Mouse (Mus musculus): ENCODE data around the gene Gm8693. TPM values are rescaled to one million over a fixed set of nuclear protein-coding genes. Genes with fewer than 3 reads are reported as not detected.
"Not testable (repeated sequence)": the region's sequence is repeated elsewhere in the genome, so short reads cannot be mapped to it uniquely, and the experiment has no call there.

Gm8693 gene
- not detected for total RNA-seq (2021)

DNA sequence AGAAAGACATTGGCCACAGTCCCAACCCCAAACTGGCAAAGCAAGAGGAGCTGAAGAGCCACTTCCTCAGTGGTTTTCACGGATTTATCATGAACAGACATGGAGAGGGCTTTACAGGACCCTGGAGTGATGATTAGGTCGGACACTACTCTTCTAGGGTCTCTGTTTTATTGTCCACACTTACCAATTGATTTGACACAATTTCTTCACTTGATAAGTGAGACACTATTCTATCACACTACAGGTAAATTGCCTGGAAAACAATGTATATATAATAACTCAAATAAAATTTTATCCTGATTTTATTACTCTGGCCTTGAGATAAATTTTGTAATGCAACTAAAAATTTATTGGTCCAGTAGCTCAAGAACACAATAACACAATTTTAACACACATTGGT lies at the start of gene Gm8693:
Gene Gm8693, minus strand, starts transcription at position 101 of the 400 bp plus-strand sequence.
- DNase-seq = not testable (repeated sequence)

DNA sequence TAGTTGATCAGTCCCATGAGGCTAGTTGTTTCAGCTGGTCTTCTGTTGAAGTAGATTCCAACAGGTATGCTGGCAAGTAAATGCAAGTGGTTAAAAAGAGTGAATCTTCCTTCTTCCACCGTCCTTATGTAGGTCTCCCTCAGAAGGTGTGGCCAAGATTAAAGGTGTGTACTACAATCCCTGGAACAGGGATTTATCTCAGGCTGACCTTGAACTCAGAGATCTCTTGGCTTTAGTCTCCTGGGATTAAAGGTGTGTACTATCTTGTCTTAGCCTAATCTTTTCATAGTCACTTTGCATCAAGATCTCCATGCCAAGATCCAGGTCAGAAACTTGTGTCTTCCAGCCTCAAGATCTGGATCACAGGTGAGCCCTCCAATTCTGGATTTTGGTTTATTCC lies 27.5 kb upstream of the Gm8693 start, which contains the start of gene Gm4567:
Gene Gm4567, minus strand, starts transcription at position 101 of the 400 bp plus-strand sequence.
- not testable (repeated sequence) for DNase-seq

- not testable (repeated sequence) for DNase-seq
Observed at GRCm38 (mm10) chr7:22657718-22658117, 34.4 kb downstream of the Gm8693 start, which contains the start of gene Vmn1r155. Gene Vmn1r155, plus strand, starts transcription at chr7:22658018.

Other genes starting within 250 kb of the Gm8693 start
- gene Gm10665, start 228.2 kb downstream of the Gm8693 start, total RNA-seq (2021) = not detected
- gene Vmn1r151, start 192.6 kb downstream of the Gm8693 start, total RNA-seq (2021) = not detected
- not detected for gene Vmn1r152, start 169.3 kb downstream of the Gm8693 start, total RNA-seq (2021)
- gene Gm8677, start 157.4 kb downstream of the Gm8693 start, total RNA-seq (2021) = not detected
- not detected for gene Gm4201, start 127.0 kb downstream of the Gm8693 start, total RNA-seq (2021)
- not detected for gene Gm4565, start 104.2 kb downstream of the Gm8693 start, total RNA-seq (2021)
- gene Vmn1r155, start 34.3 kb downstream of the Gm8693 start, total RNA-seq (2021) = not detected
- not detected for gene Gm4567, start 27.4 kb upstream of the Gm8693 start, total RNA-seq (2021)
- not detected for gene Vmn1r157, start 69.4 kb upstream of the Gm8693 start, total RNA-seq (2021)
- not detected for gene Vmn1r158, start 98.5 kb upstream of the Gm8693 start, total RNA-seq (2021)
- gene Vmn1r159, start 151.3 kb upstream of the Gm8693 start, total RNA-seq (2021) = not detected
- gene Vmn1r160, start 178.9 kb upstream of the Gm8693 start, total RNA-seq (2021) = not detected